Mouse (Mus musculus) urinary bladder, postnatal 25 days (tissue): ENCODE results near the gene Smco3.
A peak's percentile ranks its signal among the peaks of the same experiment; 100 is the strongest.

Source experiments
- DNase-seq: peaks from one replicate; pipeline ENCODE4 v3.0.0; 2022; ENCODE audit warnings: low spot score

Smco3 gene

GRCm38 (mm10) chr6:136845706-136846480, 10.6 kb upstream of the Smco3 start:
- no peak for DNase-seq

DNA sequence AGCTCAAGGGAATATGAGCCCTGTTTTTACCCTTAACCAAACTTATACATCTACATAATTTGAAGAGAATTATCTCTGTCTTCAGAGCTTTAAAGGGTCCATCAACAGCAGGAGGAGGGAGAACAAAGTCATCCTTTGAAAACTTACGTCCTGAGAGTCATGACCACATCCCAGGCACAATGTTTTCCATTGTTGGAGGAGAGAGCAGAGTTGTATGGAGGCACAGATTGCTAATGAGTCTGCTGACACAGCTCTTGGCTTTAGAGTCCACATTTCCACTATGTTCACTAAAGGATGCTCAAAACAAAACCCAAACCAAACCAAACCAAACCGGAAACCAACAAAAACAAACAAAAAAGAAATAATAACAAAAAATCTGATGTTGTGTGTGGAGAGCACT, 9.7 kb upstream of the Smco3 start:
- no peak for DNase-seq

DNA sequence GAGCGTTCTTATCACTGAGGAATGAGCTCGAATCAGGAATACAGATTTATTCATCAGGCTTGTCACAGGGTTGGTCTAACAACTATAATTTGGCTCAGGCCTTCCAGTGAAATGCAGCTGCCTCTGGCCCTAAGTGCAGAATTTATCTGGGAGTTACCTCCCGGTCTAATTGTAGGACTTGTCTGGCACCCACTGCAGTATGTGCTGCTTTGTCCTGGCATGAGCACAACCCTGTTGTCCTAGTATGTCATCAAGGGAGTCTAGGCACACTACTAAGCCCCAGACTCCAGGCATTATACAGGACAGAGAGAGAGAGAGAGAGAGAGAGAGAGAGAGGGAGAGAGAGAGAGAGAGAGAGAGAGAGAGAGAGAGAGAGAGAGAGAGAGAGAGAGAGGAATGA, 2.1 kb upstream of the Smco3 start:
- no peak for DNase-seq

- no peak for DNase-seq
Measured at GRCm38 (mm10) chr6:136831712-136832111, 3.5 kb downstream of the Smco3 start.

- DNase-seq: no peak
Measured at GRCm38 (mm10) chr6:136828681-136829080, 6.6 kb downstream of the Smco3 start.

- DNase-seq: peak; percentile 92
Measured at GRCm38 (mm10) chr6:136827881-136828561, 7.2 kb downstream of the Smco3 start, which contains the start of gene Wbp11. Gene Wbp11, minus strand, starts transcription at chr6:136828233.

DNA sequence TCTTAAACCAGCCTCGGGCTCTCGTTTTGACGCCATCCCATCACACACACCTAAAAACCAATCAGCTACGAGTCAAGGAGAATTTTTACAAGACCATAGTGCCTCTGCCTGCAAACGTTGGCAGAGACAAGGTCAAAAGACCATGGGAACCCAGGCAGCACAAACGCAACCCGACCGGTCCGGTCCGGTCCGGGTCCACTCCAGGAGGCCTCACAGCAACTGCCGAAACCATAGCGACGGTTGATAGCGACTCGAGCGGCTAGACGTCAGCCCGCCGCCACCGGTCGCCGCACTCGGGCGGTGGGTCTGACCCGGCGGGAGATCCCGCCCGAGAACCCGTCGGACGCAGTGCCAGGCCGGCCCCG, 7.8 kb downstream of the Smco3 start, which contains the start of gene BC049715:
Gene BC049715 (plus strand): TSS at position 111 of the 365 bp plus-strand sequence.
- no peak for DNase-seq

DNA sequence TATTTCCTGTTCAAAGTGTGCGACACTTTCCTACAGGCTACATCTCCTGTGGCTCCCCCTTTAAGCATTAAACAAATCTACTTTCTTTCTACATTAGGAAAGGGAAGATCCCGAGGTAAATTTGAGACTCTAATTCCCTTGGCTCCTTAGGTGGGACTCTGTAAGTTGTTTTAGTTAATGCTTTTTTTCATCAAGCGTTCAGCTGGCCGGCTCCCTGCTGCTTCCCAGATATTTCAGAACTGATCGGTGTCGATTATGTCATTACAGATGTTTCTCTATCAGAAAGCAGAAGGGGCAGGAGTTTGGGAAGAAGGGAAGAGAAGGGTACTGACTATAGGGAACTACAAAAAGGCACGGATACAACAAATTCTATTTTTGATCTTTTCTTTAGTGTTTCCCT, 8.1 kb downstream of the Smco3 start:
- no peak for DNase-seq

GRCm38 (mm10) chr6:136824987-136825386, 10.3 kb downstream of the Smco3 start:
- DNase-seq: no peak

DNA sequence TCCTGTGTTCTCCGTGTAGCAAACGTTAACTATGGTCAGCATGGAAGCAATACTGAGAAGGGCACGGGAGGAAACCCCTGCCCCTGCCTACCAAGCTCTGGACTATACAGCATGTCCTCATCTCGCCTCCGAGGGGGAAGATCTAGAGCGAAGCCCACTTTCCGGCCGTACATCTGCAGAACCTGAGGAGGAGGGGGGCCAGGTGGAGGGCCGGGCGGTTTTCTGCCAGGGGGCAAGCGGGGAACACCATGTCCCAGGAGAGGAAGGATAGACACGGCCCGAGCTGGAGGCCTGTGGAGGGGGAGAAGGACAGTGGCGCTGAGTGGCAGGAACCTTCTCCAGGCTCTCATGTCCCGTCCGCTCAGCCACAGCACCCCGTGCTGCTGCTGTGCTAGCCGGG, 14.2 kb downstream of the Smco3 start:
- DNase-seq: no peak

GRCm38 (mm10) chr6:136820381-136820780, 14.9 kb downstream of the Smco3 start:
- no peak for DNase-seq

- no peak for DNase-seq
Measured at GRCm38 (mm10) chr6:136817549-136817948, 17.7 kb downstream of the Smco3 start.

- no peak for DNase-seq
Measured at GRCm38 (mm10) chr6:136816826-136817225, 18.4 kb downstream of the Smco3 start.

DNA sequence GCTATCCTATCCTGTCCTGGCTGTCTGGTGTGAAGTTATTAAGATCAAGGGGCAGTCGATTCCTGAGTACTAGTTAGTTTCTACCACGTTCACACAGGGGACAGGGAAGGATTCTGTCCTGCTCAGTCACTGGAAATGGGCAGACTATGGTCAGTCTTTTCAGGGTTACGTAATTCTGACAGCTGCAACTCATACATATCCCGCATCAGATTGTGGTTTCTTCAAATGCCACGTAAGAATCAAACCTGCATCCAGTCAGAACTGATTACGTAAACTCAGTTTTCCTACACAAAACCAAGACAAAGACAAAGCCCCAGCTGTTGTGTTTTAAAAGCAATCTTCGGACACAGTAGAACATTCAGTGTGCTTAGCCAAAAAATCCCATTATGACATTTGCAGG, 19.9 kb downstream of the Smco3 start:
- no peak for DNase-seq

GRCm38 (mm10) chr6:136813117-136813516, 22.1 kb downstream of the Smco3 start:
- no peak for DNase-seq

DNA sequence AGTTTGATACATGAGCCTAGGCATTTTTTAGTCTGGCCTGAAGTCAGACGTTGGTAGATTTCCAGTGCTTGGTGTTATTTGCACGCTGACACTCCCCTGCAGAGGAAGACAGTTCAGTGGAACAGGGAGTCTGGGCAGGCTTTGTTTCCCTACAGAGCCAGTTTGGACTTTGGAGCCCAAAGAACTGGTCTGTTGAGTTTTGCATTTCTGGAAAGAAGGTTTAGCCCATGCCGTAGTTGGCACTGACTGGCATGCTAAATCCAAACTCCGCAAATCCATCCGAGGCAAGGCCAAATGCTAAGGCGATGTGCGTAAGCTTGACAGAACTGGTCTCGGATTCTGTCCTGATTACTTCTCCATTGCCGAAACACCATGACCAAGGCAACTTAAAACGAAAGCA, 24.1 kb downstream of the Smco3 start:
- no peak for DNase-seq

- DNase-seq: no peak
Measured at GRCm38 (mm10) chr6:136809673-136810072, 25.6 kb downstream of the Smco3 start.

DNA sequence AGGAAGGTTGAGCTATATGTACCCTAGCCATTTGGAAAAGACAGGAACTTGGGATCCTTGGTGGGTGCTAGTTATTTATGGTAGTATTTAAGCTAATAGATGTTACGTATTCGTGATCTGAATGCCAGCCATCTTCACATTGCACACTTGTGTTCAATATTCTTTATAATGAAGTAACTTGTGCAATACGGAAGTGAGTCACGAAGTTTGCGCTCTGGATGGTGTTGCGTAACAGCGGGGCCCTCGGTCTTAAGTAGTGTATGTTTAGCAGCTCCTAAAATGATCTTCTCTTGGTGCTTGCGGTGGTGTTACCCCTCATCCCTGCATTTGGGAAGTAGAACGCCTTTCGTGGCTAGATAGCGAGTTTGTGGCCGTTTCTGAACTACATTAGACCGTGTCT, 26.2 kb downstream of the Smco3 start:
- DNase-seq: peak; percentile 45

DNA sequence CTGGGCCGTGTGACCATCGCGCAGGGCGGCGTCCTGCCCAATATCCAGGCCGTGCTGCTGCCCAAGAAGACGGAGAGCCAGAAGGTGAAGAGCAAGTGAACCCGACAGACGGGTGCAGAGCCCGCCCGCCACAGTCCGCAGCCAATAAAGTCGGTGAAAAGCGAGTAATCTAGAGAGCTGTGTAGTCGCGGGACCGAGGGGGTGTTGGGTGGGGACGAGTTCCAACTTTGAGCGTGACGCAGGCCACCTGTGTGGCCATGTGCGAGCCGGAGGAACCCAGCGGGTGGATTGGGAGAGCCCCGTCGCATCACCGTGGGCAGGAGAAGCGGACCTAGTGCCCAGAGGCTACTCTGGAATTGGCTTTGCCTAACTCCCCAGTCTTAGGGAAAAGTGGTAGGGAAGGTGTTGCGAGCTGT, 26.6 kb downstream of the Smco3 start:
- DNase-seq: peak; percentile 37

GRCm38 (mm10) chr6:136808014-136808417, 27.2 kb downstream of the Smco3 start, which contains the start of gene H2afj:
Gene H2afj, plus strand, starts transcription at chr6:136808244.
- peak; percentile 99 for DNase-seq

DNA sequence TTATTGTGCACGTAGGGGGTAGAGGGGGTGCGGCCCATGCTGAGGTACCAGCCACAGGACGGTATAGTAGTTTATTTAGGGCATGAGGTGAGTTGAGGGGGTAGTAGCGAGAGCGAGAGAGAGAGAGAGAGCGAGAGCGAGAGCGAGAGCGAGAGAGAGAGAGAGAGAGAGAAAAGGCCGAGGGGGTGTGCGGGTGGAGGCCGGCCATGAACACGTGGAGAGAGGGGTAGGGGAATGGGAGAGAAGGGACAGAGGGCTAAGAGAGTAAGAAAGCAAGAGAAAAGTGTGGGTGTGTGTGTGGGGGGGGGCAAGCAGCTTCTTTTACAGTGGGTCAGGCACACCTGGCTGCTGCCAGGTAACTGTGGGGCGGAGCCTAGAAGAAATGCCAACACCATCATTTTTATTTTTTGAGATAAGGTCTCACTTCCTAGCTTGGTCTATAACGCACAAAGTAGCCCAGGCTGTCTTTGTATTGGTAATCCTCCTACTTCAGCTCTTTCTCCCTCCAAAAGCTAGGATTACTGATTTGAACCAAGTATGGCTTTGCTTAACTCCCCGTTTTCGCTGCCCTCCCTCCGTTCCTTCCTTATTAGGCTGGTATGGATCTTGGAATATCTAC, 27.7 kb downstream of the Smco3 start:
- DNase-seq: no peak

DNA sequence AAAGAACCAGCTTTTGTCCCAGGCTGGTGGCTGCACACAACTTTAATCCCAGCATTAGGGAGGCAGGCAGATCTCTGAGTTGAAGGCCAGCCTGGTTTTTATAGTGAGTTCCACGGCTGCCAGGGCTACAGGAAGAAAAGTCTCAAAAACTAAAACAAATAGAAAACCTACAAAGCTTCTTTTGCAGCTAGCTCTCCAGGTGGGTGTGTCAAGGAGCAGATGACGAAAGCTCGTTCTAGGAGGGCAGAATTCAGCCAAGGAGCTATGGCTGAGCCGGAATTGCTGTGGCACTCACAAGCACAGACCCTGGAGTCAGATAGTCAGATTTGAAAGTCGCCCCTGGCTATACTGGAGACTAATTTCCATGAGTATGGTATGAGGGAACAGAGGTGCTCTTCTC, 28.4 kb downstream of the Smco3 start:
- DNase-seq: no peak

DNA sequence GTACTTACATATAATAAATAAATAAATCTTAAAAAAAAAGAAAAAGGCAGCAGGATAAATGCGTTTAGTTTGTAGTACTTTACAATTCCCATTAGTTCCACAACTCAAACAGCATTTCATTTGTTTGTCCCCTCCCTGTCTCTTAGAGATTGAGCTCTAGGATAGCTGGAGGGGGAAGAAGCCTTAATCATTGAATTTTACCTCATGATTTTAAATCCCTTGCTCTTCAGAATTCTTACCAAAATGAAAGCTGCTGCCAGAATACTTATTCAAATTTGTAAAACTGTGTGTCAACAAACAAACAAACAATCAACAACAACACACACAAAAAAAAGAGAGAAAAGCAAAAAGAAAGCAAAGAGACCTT, 29.9 kb downstream of the Smco3 start:
- DNase-seq: no peak
